Mouse (Mus musculus) layer of hippocampus, postnatal 14 days (tissue): ENCODE results near the gene Gm17490. TPM values are rescaled to one million over a fixed set of nuclear protein-coding genes. Genes with fewer than 3 reads are reported as not detected.
"Not testable (repeated sequence)": the region's sequence is repeated elsewhere in the genome, so short reads cannot be mapped to it uniquely, and the experiment has no call there.

Source experiments
- DNase-seq, 2 experiments: peaks; one replicate each; pipeline ENCODE4 v3.0.0; 2021 to 2022; ENCODE audit warnings: low spot score in 2 of 2, mixed read lengths in 1 of 2
- total RNA-seq, 2 experiments: library from RNA; stranded (reverse); gene quantifications; 2 replicates each; pipeline ENCODE4 v1.2.3; 2021

Gm17490 gene
- total RNA-seq, 2 experiments from 2014 or later = not detected

DNA sequence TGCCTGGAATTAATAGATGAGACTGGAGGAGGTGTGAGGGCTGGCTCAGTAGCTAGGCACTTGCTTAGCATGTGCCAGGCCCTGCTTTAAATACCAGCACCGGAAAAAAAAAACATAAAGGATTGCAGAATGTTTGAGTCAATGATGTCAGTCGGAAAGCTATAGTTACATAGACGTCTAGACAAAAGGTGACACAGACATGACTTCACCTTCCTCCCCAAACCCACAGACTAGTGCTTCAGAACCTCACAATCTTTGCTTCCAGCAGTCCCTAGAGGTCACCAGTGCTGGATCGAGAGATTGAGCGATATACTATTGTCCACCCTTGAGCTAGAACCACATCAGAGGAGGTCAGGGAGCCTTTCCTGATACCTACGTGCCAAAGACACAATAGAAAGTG is 9.0 kb upstream of the Gm17490 start:
- no peak for DNase-seq

DNA sequence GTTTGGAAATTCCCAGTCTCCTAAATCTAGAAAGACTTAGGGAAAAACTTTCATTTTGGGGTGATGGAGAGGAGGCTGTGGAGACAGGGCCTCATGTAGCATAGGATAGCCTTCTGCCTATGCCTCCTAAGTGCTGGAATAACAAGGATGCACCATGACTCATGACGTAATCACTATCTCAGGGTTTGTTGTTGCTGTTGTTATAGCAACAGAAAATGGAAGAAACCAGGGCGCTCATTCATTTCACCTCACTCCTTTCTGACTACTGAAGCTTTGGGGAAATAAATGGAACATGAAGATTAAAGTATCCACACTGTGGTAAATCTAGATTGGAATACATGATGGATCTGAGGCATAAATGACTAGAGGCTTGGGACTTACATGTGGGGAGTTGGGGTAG is 2.3 kb downstream of the Gm17490 start:
- DNase-seq = no peak

DNA sequence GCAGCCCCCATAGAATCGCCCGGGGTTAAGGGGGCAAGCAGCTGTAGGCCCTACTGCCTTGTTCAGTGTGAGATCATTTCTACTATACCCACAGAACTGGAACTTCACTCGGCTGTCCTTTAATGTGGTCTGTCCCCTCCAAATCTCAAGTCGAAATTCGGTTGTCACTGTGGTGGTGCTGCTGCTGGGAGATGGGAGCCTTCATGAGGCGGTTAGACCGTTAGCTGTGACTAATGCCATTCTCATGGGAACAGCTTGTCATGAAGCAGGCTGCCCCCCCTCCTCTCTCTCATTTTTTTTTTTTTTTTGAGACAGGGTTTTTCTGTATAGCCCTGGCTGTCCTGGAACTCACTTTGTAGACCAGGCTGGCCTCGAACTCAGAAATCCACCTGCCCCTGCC is 2.9 kb downstream of the Gm17490 start:
- no peak for DNase-seq

DNA sequence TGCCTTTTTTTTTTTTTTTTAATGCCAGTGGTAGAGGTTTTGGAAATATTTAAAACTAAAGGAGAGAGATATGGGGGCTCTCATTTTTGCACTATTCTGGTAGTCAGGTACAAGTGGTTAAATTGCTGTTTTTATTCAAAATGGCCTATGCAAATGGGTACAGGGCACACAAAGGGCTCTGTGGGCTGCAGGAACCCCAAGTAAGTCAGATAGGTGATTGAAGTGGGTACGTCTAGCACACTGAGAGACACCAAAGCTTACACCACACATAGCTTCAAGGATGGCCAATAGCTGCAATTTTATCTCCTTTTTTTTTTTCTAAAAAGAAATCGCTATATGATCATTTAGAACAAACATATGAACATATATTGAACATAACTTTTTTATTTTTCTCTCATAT is 6.5 kb downstream of the Gm17490 start:
- no peak for DNase-seq

DNA sequence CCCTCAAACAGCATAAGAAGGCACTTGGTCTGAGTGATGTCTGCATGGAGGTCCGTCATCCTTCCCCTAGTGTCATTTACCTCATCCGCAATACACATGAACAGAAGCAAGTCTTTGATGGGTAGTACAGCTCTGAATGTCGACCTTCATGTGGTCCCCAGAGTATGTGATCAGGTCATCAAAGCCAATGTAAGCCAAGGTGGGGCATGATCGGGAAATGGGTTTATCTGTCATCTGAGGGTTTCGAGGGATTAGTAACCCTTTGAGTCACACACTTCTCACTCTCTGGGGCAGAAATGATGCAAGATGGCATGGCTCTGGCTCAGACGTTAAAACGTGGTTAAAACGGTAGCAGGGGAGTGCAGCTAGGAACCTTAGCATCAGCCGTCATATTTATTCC is 9.2 kb downstream of the Gm17490 start:
- no peak for DNase-seq

DNA sequence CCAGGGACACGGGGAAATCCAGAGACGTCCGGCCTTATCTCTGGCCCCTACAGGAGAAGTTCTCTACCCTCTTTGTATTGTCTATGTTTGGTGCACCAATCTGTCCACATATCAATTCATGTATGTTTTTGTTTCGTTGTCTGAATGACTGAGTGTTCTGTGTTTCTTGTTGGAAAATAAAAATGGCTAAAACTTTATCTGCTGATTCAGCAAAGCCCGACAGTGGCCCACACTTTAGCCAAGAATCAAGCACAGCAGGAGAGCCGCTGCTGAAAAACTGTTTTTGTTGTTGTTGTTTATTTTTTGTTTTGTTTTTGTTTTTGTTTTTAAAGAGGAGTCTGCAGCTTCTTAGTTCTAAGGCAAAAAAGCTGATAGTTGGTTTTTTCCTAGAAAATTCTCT is 13.1 kb downstream of the Gm17490 start:
- not testable (repeated sequence) for DNase-seq

DNA sequence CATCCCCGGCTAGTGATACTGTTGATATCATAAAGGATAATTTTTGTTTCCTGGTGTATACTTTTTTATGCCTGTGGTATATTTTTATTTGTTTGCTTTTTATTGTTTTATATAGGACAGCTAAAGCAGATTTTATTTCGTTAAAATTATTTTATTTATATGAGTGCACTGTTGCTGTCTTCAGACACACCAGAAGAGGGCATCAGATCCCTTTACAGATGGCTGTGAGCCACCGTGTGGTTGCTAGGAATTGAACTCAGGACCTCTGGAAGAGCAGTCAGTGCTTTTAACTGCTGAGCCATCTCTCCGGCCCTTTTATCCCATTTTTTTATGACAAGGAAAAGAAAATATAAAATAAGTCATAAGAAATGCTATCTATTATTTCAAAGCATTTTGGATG is 19.3 kb downstream of the Gm17490 start:
- DNase-seq = not testable (repeated sequence)

DNA sequence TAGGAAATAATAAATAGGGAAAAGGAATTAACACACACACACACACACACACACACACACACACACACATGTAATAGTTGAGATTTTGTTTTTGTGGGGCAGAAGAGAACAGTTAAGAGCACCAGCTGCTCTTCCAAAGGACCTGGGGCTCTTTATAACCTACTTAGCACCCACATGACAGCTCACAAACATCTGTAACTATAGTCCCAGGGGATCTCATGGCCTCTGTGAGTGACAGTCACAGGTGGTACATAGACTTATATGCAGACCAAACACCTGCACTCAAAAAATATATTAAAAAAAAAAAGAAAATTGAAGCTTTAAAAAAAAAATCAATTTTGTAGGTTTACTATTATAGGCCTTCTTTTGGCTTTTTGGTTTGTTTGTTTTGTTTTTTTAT is 21.2 kb downstream of the Gm17490 start:
- no peak for DNase-seq

DNA sequence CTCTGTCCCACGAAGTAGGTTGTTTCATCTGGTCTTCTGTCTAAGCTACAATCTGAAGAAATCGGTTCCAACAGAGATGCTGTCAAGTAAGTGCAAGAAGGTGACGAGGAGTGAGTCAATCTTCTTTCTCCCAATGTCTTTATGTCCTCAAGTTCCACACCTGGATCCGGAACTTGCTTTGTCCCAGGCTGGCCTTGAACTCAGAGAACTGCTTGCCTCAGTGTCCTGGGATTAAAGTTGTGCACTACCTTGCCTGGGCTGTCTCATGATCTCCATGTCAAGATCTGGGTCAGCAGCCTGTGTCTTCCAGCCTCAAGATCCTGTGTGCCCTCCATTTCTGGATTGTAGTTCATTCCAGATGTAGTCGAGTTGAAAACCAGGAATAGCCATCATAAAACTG is 22.0 kb downstream of the Gm17490 start, which contains the start of gene Rbm17:
Rbm17 (minus strand) TSS at position 101 of the 400 bp plus-strand sequence.
- DNase-seq = no peak

DNA sequence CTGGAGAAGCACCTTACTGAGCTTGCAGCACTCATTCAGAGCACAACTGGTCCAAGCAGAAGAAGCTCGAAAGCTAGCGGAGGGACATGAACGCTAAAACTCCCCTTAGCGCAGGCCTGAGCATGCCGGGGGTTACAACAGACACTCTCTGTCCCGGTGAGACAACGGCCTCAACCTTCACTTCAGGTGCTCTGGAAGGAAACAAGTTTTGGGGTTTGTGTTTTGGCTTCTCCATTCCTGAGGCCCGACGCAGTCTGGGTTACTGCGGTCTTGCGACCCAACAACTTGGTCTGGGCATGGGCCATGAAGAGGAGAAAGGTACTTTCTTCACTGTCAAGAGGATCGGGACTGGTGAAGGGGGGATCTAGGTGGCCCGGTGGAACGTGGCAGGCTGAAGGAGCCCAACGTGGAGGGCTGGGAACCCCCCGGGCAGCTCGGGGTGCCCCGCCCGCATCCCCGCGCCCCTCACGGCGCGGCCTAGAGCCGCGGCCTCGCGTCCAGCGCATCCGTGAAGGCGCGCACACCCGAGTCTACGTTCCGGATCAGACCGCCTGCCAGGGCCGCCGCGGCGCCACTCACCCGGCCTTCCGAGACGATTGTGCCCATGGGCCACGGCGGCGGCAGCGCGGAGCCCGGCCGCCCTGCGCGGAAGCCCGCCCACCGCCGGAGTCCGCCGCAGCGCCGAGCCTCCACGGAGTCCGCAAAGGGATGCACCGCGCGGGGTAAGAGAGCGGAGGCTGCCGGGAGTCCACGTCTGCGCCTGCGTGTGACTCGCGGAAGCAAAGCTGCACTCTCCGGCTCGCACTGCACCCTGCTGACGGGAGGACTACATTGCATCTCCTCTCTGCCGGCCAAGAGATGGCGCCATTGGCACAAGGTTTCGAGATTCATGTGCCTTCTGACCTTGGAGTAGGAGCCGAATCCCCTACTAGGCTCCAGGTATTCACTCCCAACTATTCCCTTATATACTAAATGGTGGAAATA is 23.3 kb downstream of the Gm17490 start:
- DNase-seq = peak; percentile 94 to 96

DNA sequence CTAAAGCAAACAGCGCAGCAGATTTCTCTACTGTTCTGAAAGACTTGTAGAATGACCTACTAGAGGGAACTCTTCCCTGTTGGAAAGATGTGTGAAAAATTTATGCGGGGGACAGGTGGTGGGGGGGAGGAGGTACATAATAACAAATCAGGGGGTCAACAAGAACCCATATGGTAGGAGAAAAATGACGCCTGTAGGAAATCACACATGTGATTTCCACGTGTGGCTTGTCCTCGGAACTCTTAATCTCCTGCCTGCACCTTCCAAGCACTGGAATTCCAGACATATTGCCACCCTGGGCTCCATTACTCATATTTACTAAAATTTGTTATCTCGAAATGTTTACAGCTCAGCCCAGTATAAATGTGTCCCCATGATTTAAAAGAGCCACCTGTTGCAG is 24.3 kb downstream of the Gm17490 start:
- DNase-seq = no peak

DNA sequence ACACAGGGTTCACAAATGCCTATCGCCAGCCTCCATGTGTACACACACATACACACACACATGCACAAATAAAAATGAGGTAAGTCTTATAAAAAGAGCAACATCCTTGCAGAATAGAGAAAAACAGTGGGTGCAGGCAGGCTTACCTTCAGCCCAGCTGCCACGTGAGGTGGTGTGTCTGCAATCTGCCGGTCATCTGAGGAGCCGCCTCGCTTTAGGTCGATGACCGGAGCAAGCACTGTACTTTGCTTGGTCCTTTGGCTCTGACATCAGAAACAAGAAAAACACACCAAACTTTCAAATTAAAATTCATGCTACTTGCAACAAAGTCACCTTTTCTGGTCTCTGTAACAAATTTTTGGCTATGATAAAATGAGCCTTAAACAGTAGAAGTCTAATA is 28.2 kb downstream of the Gm17490 start:
- DNase-seq = no peak

DNA sequence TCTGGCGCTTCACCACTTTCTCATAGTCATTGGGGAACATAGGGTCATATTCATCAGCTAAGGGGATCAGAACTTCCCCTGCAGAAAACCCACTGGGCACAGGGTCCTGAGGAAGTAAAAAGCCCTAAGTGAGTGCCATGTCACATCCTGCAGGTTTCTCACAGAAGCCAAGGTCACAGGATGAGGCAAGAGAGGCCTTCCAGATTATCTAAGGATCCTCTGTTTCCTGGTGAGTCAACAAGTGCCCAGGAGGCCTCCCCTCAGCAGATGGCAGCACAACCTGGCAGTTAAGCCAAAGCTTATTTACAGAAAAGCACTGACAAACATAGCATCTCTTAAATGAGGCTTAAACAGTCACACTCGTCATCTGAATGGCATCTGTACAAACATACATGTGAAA is 29.4 kb downstream of the Gm17490 start:
- DNase-seq = no peak

DNA sequence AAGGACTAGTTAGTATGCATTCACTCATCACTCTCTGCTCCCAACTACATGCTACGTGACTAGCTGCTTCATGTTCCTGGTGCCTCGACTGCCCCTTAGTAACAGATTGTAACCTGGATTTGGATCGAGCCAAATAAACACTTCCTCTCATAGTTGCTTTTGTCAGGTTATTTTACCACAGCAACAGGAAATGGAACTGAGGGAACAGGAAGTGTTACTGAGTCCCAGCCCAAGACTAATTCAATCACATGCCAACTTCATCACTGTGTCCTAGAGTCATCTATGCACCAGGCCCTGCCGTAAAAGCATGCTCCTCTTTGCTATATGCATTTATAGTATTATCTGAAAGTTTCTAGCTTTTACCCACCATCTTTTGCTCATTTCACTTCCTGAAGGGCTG is 38.1 kb downstream of the Gm17490 start:
- DNase-seq = no peak

DNA sequence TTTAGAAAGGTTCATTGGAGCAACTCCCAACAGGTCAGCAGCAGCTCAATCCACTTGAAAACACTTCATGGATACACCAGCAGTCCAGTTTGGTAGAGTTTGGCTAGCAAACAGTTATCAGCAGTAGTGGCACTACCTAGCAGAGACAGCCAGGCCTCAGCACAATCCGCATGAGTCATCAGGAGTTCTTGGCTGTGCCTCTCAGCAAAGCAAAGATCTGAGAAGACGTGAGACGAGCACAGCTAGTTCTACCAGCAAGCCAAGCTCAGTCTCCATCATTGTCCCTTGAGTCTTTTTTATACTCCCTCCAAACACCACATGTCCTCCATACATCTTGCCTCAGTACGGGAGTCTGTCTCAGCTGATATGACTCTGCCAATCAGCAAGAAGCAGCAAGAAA is 46.7 kb downstream of the Gm17490 start:
- DNase-seq = no peak

DNA sequence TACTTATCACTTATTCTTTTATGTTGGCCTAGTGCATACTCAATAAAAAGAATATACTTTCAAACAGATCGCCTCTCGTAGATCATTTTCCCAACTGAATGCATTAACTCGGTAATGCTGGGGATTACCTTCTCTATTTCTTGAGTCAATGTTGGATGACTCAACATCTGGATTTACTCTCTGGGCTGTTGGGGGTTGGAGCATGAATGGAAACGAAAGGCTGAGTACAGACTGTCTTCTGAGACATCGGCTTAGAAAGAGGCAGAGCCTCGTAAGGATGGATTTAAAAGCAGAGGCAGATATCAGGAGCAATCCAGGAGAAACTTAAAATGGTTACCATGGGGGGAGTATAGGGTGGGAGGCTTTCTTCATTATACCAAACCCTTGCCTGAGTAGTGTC is 47.9 kb downstream of the Gm17490 start:
- DNase-seq = no peak

Other genes starting within 250 kb of the Gm17490 start
- 10 to 100 TPM; 36.4 to 40.5 TPM for gene Pfkfb3, start 72.2 kb downstream of the Gm17490 start, total RNA-seq
- gene Rbm17, start 22.1 kb downstream of the Gm17490 start, total RNA-seq = 10 to 100 TPM; 77.1 to 84.6 TPM
- under 1 TPM in 1 of 2 experiments, not detected in 1; 0.17 TPM for gene Il2ra, start 16.5 kb upstream of the Gm17490 start, total RNA-seq
- gene Il15ra, start 79.0 kb upstream of the Gm17490 start, total RNA-seq = 1 to 10 TPM; 4.9 to 6.7 TPM
- gene Fbh1, start 151.3 kb upstream of the Gm17490 start, total RNA-seq = 10 to 100 TPM; 83.4 to 89.3 TPM
- 10 to 100 TPM; 58.2 to 74.3 TPM for gene Ankrd16, start 151.6 kb upstream of the Gm17490 start, total RNA-seq